Mouse (Mus musculus) CH12.LX (cell line): Measurements from ENCODE around the gene Gm10644.

Experiments used
- CHD1 ChIP-seq: IDR thresholded peaks from 2 replicates; pipeline ENCODE4 v1.6.1; 2012; ENCODE audit warnings: low read depth, low read length, improper control_type of control experiment, inconsistent platforms
- CTCF ChIP-seq, 2 experiments: IDR thresholded peaks in 1 of 2; conservative IDR thresholded peaks in 1 of 2; 2 replicates each; pipeline ENCODE4 v1.5.1; 2011 to 2012; ENCODE audit warnings: low read depth in 2 of 2, low read length in 2 of 2, improper control_type of control experiment in 1 of 2, inconsistent platforms in 1 of 2, mild to moderate bottlenecking in 1 of 2, moderate library complexity in 1 of 2
- EP300 ChIP-seq: IDR thresholded peaks from 2 replicates; pipeline ENCODE4 v1.6.1; 2011; ENCODE audit warnings: low read length, improper control_type of control experiment
- GABPA ChIP-seq: IDR thresholded peaks from 2 replicates; pipeline ENCODE4 v1.6.1; 2012; ENCODE audit warnings: low read depth, low read length, improper control_type of control experiment, inconsistent platforms; ENCODE audit not compliant: insufficient replicate concordance
- JUN ChIP-seq: IDR thresholded peaks from 2 replicates; pipeline ENCODE4 v1.6.1; 2011; ENCODE audit warnings: low read depth, mild to moderate bottlenecking, low read length, improper control_type of control experiment, moderate library complexity; ENCODE audit not compliant: insufficient read depth
- JUND ChIP-seq: conservative IDR thresholded peaks from 2 replicates; pipeline ENCODE4 v1.6.1; 2011; ENCODE audit warnings: low read depth, low read length, improper control_type of control experiment
- MAFK ChIP-seq: IDR thresholded peaks from 2 replicates; pipeline ENCODE4 v1.6.1; 2011; ENCODE audit warnings: low read length, improper control_type of control experiment; ENCODE audit not compliant: insufficient replicate concordance
- MAX ChIP-seq: IDR thresholded peaks from 2 replicates; pipeline ENCODE4 v1.6.1; 2011; ENCODE audit warnings: low read length, improper control_type of control experiment
- POLR2A ChIP-seq: IDR thresholded peaks from 2 replicates; pipeline ENCODE4 v1.6.1; 2011; ENCODE audit warnings: low read depth, mild to moderate bottlenecking, improper control_type of control experiment, low read length
- POLR2AphosphoS2 ChIP-seq: IDR thresholded peaks from 2 replicates; pipeline ENCODE4 v1.6.1; 2011; ENCODE audit warnings: low read depth, low read length, improper control_type of control experiment
- SIN3A ChIP-seq: IDR thresholded peaks from 2 replicates; pipeline ENCODE4 v1.6.1; 2012; ENCODE audit warnings: low read length, improper control_type of control experiment, inconsistent platforms
- UBTF ChIP-seq: IDR thresholded peaks from 2 replicates; pipeline ENCODE4 v1.6.1; 2012; ENCODE audit warnings: low read depth, mild to moderate bottlenecking, inconsistent platforms, low read length, improper control_type of control experiment, moderate library complexity
- ZC3H11A ChIP-seq: IDR thresholded peaks from 2 replicates; pipeline ENCODE4 v1.6.1; 2012; ENCODE audit warnings: low read depth, mild to moderate bottlenecking, inconsistent platforms, low read length, improper control_type of control experiment

- TF ChIP-seq JUND (no peak), CTCF (conservative IDR thresholded peaks at IDR 0.05 in 1 of 2, IDR thresholded peaks at IDR 0.05 in 1 of 2; ENCODE audit: low read depth in 2 of 2, low read length in 2 of 2) (no peak), EP300 (no peak), POLR2A (no peak), MAX (no peak), POLR2AphosphoS2 (no peak), MAFK (no peak), UBTF (no peak), ZC3H11A (no peak), SIN3A (no peak), JUN (no peak), GABPA (no peak), CHD1 (no peak)
Observed at GRCm38 (mm10) chr8:83900957-83901270, 54.1 kb downstream of the Gm10644 start.
